Mouse (Mus musculus) ES-Bruce4 (cell line): ENCODE measurements around the gene Arhgef25.

Experiments
- CTCF ChIP-seq: IDR thresholded peaks from one replicate; pipeline ENCODE4 v1.8.1; 2011; ENCODE audit warnings: low read depth, low read length
- EP300 ChIP-seq: IDR thresholded peaks from 2 replicates; pipeline ENCODE4 v1.6.1; 2011; ENCODE audit warnings: low read depth, low read length; ENCODE audit not compliant: insufficient read depth
- POLR2A ChIP-seq: IDR thresholded peaks from one replicate; pipeline ENCODE4 v1.8.1; 2011; ENCODE audit warnings: low read length; ENCODE audit not compliant: insufficient read depth

GRCm38 (mm10) chr10:127160081-127160480, 29.8 kb downstream of the Arhgef25 start:
- TF ChIP-seq CTCF (no peak), POLR2A (no peak), EP300 (no peak)
